Mouse (Mus musculus) testis, adult 2 months (tissue): Measurements from ENCODE around the gene Pa2g4.
A peak's percentile ranks its signal among the peaks of the same experiment; 100 is the strongest.

Experiments
- CTCF ChIP-seq: fragments of 200-500 bp; IDR thresholded peaks from 2 replicates; pipeline ENCODE4 v1.5.1; 2012; ENCODE audit warnings: low read depth, mild to moderate bottlenecking, inconsistent platforms, low read length, moderate library complexity; ENCODE audit not compliant: control insufficient read depth, insufficient read depth, insufficient replicate concordance
- POLR2A ChIP-seq: fragments of 200-500 bp; IDR thresholded peaks from 2 replicates; pipeline ENCODE4 v1.6.1; 2012; ENCODE audit warnings: low read depth, mild to moderate bottlenecking, inconsistent platforms, low read length, moderate library complexity; ENCODE audit not compliant: control insufficient read depth

DNA sequence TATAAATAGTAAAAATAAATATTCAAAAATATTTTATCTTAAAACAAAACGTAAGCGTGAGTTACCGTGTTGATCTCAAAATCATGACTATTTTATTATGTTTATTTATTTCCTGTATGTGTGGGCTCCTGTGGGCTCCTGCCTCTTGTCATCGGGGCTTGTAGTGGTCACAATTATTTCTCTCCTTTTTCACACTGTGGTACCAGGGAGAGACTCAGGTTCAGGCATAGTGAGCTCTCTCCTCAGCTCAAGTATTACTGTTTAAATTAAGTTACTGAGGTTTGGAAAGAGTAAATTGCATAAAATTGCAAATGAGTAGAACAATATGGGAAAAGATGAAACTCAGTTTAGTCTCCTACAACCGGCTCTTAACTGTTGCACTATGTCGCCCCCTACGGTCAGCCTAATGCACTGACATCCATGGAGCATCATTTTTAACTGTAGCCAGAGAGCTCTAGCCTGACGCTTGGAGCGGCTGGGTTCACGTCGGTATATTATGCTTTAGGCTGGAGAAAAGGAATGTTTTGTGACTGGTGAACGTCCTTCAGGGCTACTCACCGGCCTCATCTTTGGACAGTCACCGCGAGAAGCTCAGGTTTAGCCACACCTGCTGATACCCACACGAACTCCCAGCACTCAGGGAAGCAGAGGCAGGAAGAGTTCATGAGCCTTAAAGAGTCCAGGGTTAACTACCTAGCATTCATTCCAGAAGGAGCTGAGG lies 46.8 kb upstream of the Pa2g4 start:
- peak; percentile 69; the same call in 1 of the 2 replicates for TF ChIP-seq CTCF
- no peak for TF ChIP-seq POLR2A
